Mouse (Mus musculus) bone marrow, adult 2 months (tissue): Measurements from ENCODE around the gene Nelfa.

Source experiments
- CTCF ChIP-seq: fragments of 200-500 bp; IDR thresholded peaks from 2 replicates; pipeline ENCODE4 v1.5.1; 2011; ENCODE audit warnings: low read length, control low read depth; ENCODE audit not compliant: control insufficient read depth, insufficient read depth
- POLR2A ChIP-seq: fragments of 200-500 bp; IDR thresholded peaks from 2 replicates; pipeline ENCODE4 v1.6.1; 2011; ENCODE audit warnings: low read depth, mild to moderate bottlenecking, control low read depth, low read length, borderline replicate concordance; ENCODE audit not compliant: control insufficient read depth

- TF ChIP-seq POLR2A (no peak), CTCF (no peak)
Observed at GRCm38 (mm10) chr5:33881118-33881517, 55.1 kb downstream of the Nelfa start.
